Mouse (Mus musculus) intestine, postnatal 0 days (tissue): Measurements from ENCODE around the gene Schip1. TPM values are rescaled to one million over a fixed set of nuclear protein-coding genes. Genes with fewer than 3 reads are reported as not detected.

Experiments
- ATAC-seq: fragments of 200-750 bp; cut with Nextera tagmentation; 2 replicates; pipeline ENCODE4 v1.8.0; 2017; ENCODE audit warnings: mild to moderate bottlenecking, moderate TSS enrichment, moderate library complexity
- H3K27ac ChIP-seq: fragments of 300-500 bp; sonication (generic); 2 replicates; pipeline ENCODE4 v1.5.1; 2014; ENCODE audit warnings: mild to moderate bottlenecking, low read depth, low read length, moderate library complexity
- H3K27me3 ChIP-seq: fragments of 300-500 bp; sonication (generic); replicated peaks from 2 replicates; pipeline ENCODE4 v1.6.1; 2014; ENCODE audit warnings: low read length, mixed read lengths; ENCODE audit not compliant: control insufficient read depth, insufficient read depth
- H3K36me3 ChIP-seq: fragments of 300-500 bp; sonication (generic); 2 replicates; pipeline ENCODE4 v1.6.1; 2014; ENCODE audit warnings: mild to moderate bottlenecking, moderate library complexity; ENCODE audit not compliant: control insufficient read depth, insufficient read depth
- H3K4me1 ChIP-seq: fragments of 300-500 bp; sonication (generic); replicated peaks from 2 replicates; pipeline ENCODE4 v1.6.1; 2014; ENCODE audit warnings: antibody characterized with exemption, low read length, mixed read lengths; ENCODE audit not compliant: control insufficient read depth, insufficient read depth
- H3K4me2 ChIP-seq: fragments of 300-500 bp; sonication (generic); replicated peaks from 2 replicates; pipeline ENCODE4 v1.6.1; 2014; ENCODE audit warnings: low read depth, mild to moderate bottlenecking, moderate library complexity
- H3K4me3 ChIP-seq: fragments of 300-500 bp; sonication (generic); 2 replicates; pipeline ENCODE4 v1.5.1; 2014; ENCODE audit warnings: low read depth, low read length
- H3K9ac ChIP-seq: fragments of 300-500 bp; sonication (generic); 2 replicates; pipeline ENCODE4 v1.6.1; 2014; ENCODE audit warnings: mild to moderate bottlenecking, low read depth, low read length
- H3K9me3 ChIP-seq: fragments of 300-500 bp; sonication (generic); 2 replicates; pipeline ENCODE4 v1.6.1; 2016; ENCODE audit warnings: mixed run types; ENCODE audit not compliant: control insufficient read depth
- CTCF ChIP-seq: sonication (generic); IDR thresholded peaks from 2 replicates; pipeline ENCODE4 v1.5.1; 2016; ENCODE audit warnings: low read depth, mild to moderate bottlenecking, control low read depth, antibody characterized with exemption, moderate library complexity
- WGBS: fragments of 180-500 bp; shearing (Covaris S2); extraction: QIAGEN DNeasy Blood & Tissue Kit; methylation state at CpG from one replicate; pipeline ENCODE4 v1.1.7; 2014; 5-methylcytosine and 5-hydroxymethylcytosine counted together
- polyA plus RNA-seq: library from polyadenylated mRNA; unstranded; fragments of >200 nt; fragmentation: Nextera tagmentation; extraction: Ambion mirVana; gene quantifications from 2 replicates; pipeline ENCODE4 v1.2.1, GENCODE M21; 2015

The Schip1 gene
- polyA plus RNA-seq, 1 experiment from 2014 or later = 24.2 TPM

DNA sequence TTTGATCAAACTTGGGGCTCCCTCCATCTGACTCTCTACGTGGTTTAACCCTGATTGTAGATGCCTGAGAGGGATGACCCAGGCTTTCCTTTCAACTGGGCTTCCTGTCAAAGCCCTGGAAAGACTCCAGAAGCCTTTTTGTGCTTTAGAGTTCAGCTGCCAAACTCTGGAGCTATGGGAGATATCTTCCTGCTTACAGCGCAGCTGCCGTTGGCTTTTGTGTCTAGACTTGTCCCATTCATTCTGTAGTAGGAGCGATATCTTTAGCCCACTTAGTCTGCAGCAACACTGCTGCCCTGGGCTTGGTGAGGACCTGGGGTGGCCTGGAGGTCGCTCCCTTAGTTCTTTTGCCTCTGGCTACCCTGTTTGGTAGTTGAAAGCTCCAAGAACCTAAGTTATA, 56.7 kb downstream of the Schip1 start:
- WGBS = 50% methylated on average over 5 of the region's 5 CpGs

DNA sequence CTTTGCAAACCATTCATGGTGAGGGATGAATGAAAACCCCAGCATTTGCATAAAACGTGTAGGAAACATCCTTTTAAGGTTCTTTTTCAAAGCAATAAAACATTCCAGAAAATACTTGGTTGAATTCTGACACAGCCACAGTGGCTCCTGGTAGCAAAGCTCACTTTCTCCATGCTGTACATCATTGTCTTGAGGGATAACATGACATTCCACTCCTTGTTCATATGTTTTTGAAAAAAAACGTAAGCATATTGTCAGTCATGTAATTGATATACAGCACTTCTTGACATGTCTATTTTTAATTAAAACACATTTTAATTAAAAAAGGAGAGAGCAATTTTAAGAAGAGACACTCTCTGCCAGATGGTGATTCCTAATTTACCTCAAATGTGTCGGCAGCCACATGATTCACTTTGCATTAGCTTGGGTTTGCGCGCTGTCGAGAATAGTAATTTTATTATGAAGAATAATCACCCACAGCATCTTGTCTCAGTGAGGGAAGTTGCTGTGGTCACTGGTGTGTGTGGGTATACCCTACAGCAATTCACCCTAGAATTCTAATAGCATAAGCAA, 61.8 kb downstream of the Schip1 start:
- no peak overlapping the region for H3K27ac ChIP-seq
- H3K9ac ChIP-seq = no peak overlapping the region
- no peak for ATAC-seq
- TF ChIP-seq CTCF = no peak
- H3K4me3 ChIP-seq = no peak overlapping the region
- no peaks in the 10 kb centered on the region for H3K36me3 ChIP-seq
- no peaks in the 10 kb centered on the region for H3K27me3 ChIP-seq
- H3K4me2 ChIP-seq = no peak overlapping the region
- no peaks in the 10 kb centered on the region for H3K4me1 ChIP-seq
- 75% methylated on average over 6 of the region's 6 CpGs for WGBS
- no peaks in the 10 kb centered on the region for H3K9me3 ChIP-seq

More for the DNA sequence above, 56.7 kb downstream of the Schip1 start:
- Histone ChIP-seq H3K4me1 (no peaks in the 10 kb centered on the region), H3K9ac (no peak overlapping the region), H3K4me3 (no peak overlapping the region), H3K36me3 (no peaks in the 10 kb centered on the region), H3K4me2 (no peak overlapping the region), H3K27ac (no peak overlapping the region), H3K27me3 (no peaks in the 10 kb centered on the region), H3K9me3 (no peaks in the 10 kb centered on the region)
- TF ChIP-seq CTCF = no peak
- no peak for ATAC-seq

DNA sequence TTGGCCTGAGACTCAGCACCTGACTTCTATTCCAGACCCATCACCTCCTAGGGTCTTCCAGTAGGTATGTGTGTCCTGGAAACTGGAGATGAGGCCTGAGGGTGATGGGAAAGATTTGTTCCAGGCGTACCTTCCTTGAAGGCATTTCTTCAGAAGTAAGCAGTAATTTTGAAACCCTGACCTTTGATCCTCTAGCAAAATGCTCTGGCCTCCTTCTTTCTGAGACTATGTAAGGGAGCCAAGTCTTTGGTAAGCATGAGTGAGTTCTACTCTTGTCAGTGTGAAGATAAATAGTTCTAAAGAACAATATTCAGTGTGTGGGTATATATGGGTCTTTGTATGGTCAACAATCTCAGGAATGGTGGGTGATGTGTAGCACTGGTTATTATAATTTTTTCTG, 65.8 kb downstream of the Schip1 start:
- WGBS = 84% methylated on average over 1 of the region's 1 CpGs
- no peak overlapping the region for H3K27ac ChIP-seq
- H3K9me3 ChIP-seq = no peaks in the 10 kb centered on the region
- H3K4me2 ChIP-seq = no peak overlapping the region
- no peak overlapping the region for H3K4me3 ChIP-seq
- no peak overlapping the region for H3K9ac ChIP-seq
- H3K4me1 ChIP-seq = no peaks in the 10 kb centered on the region
- no peak for ATAC-seq
- TF ChIP-seq CTCF = no peak
- H3K36me3 ChIP-seq = no peaks in the 10 kb centered on the region
- H3K27me3 ChIP-seq = no peaks in the 10 kb centered on the region

DNA sequence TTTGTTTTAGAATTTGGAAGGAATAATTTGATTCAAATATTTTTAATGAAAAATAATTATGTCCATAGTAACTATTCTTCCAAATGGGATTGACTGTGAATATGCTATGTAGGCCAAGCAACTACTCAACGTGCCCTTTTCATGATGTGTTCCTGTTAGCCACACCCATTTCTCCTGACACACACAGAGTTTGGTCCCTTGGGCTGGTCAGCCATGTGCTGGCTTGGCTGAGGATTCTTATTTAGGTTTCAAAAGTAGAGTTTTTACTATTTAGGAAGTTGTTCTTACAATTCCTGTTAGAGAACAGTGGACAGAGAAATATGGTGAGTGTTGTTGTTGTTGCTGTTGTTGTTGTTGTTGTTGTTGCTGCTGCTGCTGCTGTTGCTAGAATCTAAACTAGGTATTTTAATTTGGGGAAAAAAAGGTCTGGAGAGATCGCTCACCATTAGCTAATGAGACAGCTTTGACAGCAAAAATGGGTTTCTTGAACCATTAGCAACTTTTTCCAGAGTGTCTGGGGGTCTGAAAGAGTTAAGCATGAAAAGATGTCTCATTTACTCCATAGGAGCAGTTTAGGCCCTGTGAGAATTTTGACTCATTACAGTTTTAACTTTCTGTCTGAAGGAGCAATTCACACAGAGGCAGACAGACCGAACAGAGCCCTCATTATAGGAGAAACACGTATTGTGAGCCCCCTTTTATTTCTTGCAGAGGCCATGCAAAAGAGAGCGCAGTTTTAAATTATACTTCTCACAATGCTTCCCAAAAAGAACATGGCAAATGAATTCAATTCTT, 74.4 kb downstream of the Schip1 start:
- Histone ChIP-seq H3K4me2 (no peak overlapping the region), H3K36me3 (no peaks in the 10 kb centered on the region), H3K27ac (no peak overlapping the region), H3K4me3 (no peak overlapping the region), H3K27me3 (no peaks in the 10 kb centered on the region), H3K9me3 (no peaks in the 10 kb centered on the region), H3K4me1 (no peaks in the 10 kb centered on the region), H3K9ac (no peak overlapping the region)
- no peak for TF ChIP-seq CTCF
- WGBS = 78% methylated on average over 5 of the region's 5 CpGs
- no peak for ATAC-seq

DNA sequence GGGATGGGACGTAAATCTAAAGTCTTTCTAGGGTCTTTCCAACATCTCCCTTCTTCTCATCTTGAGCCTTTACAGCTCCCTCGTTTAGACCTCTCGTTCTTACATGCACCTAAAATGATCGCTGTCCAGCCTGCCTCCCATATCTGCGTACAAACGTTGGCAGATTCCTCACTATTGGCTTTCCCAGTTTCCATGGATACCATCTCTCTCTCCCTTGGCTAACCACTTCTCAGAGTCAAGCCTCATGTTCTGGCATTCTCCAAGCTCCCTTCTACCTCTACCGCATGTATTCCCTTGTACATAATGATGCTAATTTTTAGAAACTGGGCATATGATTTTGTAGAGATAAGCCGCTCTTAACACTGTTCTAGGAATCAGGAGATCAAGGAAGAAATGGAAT, 86.1 kb downstream of the Schip1 start:
- Histone ChIP-seq H3K9ac (no peak overlapping the region), H3K9me3 (no peaks in the 10 kb centered on the region), H3K4me2 (no peak overlapping the region), H3K27ac (no peak overlapping the region), H3K27me3 (no peaks in the 10 kb centered on the region), H3K36me3 (no peaks in the 10 kb centered on the region), H3K4me1 (no peaks in the 10 kb centered on the region), H3K4me3 (no peak overlapping the region)
- no peak for ATAC-seq
- TF ChIP-seq CTCF = no peak
- WGBS = 71% methylated on average over 8 of the region's 8 CpGs

DNA sequence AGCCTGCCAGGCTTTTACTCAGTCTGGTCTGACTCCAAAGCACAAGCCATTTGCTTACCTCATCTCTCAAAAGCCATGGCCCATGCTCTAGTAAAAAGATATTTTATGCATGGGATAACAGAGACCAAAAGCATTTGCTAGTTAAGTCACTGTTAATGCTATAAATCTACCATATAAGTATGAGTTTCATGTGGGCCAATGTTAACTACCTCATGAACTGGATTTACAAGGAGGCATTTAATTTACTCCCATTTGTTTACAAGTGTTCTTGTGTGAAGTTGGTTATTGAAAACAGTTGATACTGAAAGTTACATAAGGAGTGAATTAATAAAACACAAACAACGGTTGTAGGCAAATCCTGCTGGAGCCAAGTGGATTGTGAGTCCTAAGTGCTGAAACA, 95.6 kb downstream of the Schip1 start:
- Histone ChIP-seq H3K27ac (no peak overlapping the region), H3K4me2 (no peak overlapping the region), H3K36me3 (no peaks in the 10 kb centered on the region), H3K27me3 (no peaks in the 10 kb centered on the region), H3K4me3 (no peak overlapping the region), H3K9ac (no peak overlapping the region), H3K9me3 (no peaks in the 10 kb centered on the region), H3K4me1 (no peaks in the 10 kb centered on the region)
- no peak for ATAC-seq
- TF ChIP-seq CTCF = no peak
- 77% methylated on average over 1 of the region's 1 CpGs for WGBS
